Mouse (Mus musculus) layer of hippocampus, adult 11-12 months (tissue): ENCODE measurements at regions not wholly inside any gene's neighbourhood (a gene's known extent, or its start where the extent isn't known, plus 50 kb on each side); places are given as distances from the start of the nearest gene placed in this dataset.
"Not testable (repeated sequence)": the region's sequence is repeated elsewhere in the genome, so short reads cannot be mapped to it uniquely, and the experiment has no call there.

Source experiments
- DNase-seq: peaks from one replicate; pipeline ENCODE4 v3.0.0; 2022; ENCODE audit warnings: low spot score

DNA sequence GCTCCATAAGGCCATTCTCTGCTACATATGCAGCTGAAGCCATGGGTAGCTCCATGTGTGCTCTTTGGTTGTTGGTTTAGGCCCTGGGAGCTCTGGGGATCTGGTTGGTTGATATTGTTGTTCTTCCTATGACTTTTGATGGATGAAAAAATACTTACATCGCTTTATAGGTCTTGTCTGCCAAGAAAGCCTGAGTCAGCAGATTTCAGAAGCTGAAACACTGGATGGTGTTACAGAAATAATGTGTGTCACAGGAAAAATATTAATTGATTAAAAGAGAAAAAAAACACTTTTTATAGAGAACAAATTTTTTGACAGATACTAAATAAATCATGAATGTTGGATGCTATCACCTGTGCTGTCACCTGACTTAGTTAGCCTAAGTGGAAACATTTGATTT, 52.4 kb upstream of the Plxna2 start:
- no peak for DNase-seq

DNA sequence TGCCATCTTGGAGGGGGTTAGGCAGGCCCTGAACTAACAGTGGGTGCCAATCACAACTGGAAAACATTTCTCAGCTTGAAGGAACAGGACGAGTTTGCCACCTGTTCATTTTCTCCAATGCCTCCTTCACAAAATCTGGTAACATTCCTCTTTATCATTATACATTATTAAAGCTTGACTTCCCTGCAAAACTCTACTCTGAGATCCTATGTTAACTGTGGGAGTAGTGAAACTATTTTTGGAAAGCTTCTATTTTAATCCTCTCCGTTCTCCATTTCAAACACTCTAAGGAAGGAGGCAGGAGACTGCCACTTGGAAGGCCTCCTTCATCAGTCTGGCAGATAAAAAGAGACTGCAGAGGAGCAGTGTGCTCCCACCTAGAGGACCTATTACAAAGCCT, 54.1 kb upstream of the Plxna2 start:
- DNase-seq = peak; percentile 12

DNA sequence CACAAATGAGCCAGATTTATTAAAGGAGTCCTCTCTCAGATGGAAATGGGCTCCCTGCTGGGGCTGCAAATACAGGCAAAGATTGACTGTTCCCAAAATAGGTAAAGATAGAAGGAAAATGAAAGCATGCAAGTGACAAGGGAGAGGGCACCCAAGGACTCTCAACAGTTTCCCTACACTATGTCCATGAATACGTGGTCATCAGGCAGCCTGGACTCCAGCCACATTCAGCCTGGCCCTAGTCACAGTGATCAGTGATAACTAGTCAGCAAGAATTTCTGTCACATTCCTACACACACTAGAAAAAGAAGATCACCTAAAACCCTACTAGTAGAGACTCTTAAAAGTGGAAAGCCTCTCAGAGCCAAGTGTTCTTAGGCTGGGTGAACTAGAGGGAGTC, 56.9 kb upstream of the Plxna2 start:
- DNase-seq = no peak

DNA sequence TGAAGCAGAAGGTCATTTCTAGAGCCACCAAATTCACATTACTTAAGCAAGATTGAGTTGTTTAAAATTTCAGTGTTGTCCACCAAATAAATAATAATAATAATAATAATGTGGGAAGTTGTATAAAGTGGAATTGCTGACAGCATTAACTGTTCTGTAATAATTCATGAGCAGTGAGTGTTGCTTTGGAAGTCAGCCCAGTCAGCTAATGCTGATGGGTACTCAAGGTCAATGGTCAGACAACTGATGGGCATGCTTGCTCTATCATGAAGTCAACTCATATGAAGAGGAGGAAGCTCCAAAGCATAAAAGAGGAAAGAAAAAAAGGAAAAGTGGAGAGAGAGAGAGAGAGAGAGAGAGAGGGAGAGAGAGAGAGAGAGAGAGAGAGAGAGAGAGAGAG, 69.4 kb upstream of the Plxna2 start:
- DNase-seq = no peak

DNA sequence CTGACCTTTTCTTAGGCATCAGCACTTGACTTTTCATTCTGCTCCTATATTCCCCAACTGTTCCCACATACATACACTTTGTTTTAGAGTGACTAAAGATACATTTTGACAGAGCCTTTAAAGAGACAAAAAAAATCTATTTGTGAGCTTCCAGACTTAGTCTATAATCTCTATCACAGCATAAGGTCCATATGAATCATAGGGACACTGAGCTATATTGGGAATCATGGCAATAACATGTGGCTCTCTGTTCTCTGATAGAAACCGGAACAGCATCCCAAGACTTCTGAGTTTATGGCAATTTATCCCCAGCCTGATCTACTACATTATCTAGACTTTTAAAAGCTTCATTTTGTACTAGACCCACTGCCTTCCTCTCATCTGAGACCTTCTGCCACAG, 69.8 kb upstream of the Plxna2 start:
- no peak for DNase-seq

DNA sequence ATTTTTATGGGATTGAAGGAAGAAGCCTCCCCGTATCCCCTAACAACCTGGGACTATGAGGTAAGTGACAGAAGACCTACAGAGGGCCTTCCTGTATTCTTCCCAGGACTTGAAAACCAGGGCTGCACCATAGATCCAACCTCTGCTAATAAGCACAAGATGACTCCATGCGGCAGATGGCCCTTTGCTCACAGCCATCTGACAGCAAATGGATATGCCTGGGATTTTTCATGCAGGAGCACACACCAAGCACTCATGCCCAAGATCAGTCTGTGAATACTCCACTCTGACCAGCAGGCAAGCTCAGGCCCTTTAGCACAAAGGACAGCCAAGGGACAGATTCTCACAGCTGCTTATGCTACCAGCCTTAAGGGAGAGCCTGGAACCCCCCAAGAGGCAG, 77.1 kb upstream of the Plxna2 start:
- DNase-seq = peak; percentile 31

DNA sequence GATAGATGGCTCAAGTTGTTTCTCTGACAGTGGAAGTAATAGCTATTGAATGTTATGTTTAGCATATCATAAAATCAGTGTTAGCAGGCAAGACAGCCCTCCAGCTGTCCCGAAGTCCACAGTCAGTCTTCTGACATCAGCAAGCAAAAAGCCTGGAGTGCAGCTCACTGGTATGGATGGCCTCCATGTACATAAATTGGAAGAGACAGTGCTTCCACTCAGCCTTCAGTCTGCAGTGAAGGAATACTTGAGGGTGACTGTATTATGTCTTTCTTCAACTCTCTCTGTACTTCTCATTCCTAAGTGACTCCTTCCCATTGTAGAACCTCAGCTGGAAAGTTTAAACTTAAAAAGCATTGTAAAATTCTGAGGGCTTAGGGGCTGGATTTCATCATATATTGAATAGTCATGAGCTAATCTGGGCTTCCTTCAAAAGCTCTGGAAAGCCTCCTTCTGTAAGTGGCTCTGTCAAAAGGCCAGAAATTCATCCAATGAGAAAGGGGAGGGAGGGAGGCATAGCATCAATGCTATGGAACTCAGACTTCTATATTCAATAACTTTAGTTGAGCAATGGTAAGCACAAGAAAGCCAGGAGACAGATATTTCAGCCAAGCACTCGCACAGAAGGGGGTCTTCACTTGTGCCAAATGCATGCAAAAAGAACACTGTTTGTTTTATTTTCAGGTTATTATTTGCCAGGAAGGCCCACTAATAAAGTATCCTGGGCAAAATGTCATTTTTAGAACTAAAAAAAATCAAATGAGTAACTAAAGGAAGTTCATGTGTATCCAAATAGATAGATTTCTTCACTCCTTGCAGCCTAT, 90.5 kb upstream of the Plxna2 start:
- DNase-seq = no peak

DNA sequence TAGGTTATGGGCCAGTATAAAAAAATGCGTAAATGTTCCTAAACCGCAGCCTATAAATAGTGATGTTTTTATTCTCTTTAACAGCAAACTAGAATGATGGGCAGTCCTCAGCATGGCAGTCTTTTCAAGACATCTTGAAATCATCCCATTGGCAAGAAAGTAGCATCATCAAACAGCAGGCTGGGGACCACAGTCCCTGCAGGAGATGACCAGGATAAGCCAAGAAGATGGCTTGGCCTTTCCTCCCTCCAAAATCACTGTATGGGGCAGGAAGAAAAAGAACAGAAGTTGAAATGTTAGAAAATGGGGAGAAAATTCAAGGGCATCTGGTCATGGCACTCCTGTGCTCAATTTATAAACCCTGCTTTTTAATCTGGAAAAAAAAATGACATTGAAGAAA, 93.0 kb upstream of the Plxna2 start:
- no peak for DNase-seq

DNA sequence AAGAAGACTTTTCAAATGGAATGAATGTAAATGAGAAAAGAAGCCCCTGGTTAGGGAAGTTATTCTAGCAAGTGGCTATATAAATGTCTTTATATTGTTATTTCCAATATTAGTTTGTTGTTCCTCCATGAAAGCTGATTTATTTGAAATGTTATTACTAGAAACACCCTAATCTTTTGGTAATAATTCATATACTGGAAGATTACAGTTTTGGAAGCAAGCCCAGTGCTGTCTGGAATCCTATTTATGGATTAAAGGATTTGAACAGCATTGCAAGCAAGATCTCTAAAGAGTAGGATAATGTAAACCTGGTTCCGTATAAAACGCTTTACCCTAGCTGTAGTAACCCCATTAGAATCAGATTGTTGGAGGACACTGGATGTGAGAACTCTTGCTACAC, 96.8 kb upstream of the Plxna2 start:
- no peak for DNase-seq

DNA sequence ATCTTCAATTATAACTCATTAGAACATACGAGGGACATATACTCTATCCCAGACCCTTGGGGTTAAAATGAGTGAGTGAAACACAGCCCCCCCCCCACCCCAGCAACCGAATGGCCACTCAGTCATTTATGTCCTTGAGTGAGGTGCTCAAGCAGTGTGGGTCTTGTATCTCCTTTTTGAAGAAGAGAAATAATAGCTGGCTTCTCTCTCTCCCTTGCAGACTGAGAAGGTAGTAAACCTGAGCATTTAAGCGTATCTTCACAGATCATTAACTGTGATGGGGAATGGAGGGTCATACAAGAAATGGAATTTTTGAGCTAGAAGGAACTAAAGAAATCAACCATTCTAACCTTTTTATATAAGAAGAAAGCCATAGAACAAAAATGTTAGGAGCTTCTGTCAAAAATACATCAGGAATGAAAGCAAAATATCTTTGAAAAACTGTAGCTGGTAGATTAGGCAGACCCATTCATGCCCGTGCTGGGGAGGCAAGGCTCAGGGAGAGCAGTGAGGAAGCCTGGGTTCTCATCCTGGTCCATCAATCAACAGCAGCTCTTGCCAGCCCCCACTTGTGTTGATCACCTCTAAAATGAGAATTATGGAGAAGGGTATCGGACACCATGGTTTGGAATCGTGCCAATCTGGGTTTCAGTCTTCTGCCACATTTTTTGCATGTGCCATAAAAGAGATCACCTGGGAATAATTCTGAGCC, 98.4 kb upstream of the Plxna2 start:
- no peak for DNase-seq

DNA sequence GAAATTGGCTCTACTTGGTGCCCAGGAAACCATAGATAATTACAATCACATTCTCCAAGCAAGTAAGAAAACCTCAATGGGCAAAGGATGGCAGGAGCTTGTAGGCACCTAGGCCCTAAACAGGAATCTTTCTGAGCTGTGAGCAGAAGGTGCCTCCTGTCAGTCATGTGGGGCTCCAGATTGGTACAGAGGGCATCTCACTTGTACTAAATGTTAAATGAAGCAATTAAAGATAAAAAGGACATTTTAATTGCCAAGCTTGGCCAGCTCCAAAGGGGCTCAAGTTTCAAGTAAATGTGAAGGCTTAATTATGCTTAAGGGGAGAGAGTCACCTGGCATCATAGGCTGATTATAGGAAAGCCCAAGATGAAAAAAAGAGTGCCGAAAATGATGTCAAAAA, 101.9 kb upstream of the Plxna2 start:
- no peak for DNase-seq

DNA sequence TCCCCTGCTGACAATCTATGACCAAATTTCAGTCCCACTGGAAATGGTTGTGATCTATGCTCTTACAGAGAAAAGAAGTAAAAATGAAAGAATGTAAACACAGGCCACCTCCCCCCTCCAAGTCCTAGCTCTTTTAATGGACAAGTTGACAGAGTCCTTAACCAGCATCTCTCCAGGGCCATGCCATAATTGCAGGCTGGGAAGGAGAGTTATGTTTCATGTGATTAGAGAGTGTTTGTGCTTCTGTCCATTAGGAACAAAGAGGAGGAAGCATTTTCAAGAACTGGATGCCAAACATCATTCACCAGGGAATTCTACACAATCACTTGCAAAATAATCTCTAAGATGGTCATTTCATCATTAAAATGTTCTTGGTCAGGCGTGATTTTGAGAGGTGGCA, 109.7 kb upstream of the Plxna2 start:
- DNase-seq = no peak

DNA sequence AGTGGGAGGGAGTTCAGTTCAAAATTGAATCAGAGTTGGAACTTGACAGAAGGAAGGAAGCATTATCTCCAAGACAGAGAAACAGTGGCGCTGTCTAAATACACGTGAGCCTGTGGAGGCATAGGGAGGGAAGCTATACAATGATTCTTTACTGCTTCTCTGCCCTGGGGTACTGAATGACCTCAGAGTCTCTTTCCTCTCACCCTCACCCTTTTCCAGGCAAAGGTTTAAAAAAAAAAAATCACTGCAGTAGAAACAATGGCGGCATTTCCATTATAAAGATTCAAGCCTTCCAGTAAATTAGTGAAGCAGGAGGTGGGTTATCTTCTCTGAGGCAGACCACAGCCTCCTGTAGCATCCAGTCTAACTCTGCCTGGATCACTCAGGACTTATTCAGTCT, 112.2 kb upstream of the Plxna2 start:
- no peak for DNase-seq

DNA sequence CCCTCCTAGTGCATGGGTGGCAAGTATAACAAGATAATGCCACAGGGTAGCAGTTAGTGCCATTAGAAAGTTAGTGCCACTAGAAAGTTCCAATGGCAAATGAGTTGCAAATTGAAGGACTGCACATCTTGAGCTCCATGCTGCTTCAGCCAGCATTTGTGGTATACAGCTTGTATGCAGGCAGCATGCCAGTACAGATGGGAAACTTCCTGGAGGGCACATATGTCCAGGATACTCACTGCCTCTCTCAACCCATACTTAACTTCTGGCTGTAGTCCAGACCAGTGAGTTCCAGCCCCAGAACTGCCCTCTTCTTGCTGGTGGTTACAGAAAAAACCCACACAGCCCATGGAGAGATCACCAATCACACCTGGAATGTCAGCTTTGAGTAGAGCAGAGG, 113.8 kb upstream of the Plxna2 start:
- peak; percentile 6 for DNase-seq

DNA sequence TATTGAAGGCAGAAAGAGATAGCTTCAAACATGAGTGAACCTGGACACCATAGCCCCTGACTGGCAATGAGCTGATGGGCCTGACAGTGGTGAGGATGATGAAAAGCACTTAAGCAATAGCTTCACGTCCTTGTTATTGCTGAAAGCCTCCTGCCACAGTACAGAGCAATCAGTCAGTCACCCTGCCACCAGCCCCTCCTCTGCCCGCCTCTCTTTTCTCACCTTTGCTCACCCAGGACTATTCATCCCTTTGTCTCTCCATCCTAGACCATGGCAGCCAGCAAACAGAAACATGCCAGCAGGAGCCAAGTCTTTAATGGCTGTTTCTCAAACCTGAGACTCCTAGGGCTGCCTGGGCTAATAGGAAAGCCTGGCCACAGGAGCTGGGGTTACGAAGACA, 114.5 kb upstream of the Plxna2 start:
- DNase-seq = no peak

DNA sequence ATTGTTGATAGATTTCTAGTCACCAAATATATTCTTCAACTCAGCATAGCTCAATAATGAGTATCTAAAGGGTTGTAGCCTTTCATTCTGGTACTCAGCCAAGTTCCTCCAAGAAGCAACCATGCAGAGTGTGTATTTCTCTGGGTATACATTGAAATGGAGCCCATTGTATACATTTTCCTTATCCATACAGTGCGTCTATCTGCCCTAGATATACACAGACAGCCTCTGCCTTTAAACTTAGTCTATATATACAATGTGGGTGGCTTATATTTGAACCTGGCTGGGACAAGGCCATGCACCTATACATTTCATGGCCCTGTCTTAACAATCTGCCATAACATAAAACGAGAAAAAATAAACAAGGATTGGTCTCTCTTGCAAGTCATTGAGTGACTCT, 121.6 kb upstream of the Plxna2 start:
- DNase-seq = no peak

DNA sequence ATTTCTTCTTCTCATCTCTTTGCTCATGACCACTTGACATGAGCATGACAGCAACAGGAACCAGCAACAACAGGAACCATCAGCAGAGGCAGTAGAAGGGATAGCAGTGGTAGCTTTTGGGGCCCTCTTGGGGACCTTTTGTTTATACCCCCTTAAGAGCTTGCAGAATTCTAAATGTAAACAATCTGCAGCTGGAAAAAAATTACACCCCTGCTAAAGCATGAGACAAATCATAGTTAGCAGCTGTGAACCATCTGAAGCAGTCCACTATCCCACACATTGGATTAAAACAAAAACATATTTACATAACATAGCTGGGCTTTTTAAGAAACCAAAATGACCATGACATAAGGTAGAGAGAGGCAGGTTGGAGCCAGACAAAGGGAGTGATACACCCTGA, 126.9 kb upstream of the Plxna2 start:
- no peak for DNase-seq

DNA sequence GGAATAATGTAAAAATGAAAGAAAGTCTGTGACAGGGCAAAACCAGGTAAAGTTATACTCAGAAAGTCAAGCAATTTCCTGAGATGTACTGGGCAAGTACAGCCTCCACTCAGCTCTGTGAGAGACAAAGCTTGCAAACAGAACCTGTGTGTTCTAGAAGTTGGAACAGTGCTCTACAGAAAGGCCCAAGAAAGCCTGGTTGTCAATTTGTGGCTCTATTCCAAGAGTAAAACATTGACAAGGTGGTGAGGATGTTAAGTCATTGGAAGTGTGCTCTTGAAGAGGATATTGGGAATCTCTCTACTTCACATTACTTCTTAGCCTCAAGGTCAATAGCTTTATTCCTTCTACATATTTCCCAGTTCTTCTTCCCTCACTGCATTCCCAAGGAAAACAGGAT, 129.9 kb upstream of the Plxna2 start:
- no peak for DNase-seq

DNA sequence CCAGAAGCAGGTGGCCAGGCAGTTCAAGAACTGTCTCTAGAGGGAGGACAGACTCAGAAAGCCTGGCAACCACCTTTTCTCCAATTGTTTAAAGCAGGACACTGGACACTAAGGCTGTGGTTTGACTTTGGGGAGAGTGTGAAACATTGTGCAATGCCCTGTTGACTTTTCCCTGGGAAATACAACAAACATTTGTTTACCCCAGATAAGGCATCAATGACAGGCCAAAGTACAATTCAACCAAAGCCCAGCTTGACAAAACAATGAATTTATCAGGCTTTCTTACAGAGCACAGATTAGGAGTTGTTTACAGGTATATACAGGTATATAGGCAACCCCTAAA, 135.3 kb upstream of the Plxna2 start:
- DNase-seq = no peak

DNA sequence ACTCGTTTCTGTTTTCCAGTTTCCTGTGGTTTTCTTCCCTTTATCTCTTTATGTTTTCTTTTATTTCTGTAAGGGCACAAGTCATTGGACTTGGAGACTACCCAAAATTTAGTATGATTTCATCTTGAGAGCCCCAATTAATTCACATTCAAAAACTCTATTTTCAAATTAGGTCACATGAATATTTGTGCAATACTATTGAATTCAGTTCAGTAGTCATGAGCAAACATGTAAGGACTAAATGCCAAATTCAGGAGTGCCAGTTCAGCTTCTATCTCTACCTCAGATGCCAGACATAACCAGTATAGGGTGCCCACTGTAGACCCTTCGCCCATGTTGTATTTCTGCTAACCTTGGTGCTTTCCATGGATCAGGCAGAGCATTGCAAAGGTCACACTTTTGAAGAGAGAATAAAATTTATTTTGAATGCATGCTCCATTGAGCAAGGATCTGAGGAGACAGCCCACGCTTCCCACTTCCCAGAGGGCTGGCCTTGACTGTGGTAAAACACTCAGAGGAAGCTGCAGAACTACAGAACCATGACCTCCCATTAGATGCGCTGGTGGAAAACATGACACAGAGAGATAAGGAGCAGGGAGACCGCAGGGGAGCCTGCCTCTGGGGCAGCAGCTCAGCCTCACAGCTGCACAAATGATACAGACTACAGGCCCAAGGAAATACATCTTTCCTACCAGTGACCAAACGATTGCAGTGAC, 135.9 kb upstream of the Plxna2 start:
- DNase-seq = no peak

DNA sequence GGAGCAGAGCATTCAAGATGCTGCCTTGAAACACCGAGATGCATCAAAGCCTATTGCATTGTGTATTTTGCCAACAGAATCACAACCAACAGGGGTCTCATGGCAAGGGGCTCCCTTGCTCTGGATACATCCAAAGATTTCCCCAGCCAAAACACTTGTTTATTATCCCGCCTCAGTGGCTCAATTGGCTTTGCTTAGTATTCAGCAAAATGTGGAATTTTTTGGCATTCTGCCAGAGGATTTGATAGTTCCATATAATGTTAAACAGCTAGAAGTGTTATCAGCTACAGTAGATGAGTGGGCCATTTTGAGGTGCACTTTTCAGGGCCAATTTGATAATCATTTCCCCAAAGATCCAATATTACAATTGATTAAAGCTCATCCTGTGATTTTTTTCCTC, 146.7 kb upstream of the Plxna2 start:
- DNase-seq = not testable (repeated sequence)

DNA sequence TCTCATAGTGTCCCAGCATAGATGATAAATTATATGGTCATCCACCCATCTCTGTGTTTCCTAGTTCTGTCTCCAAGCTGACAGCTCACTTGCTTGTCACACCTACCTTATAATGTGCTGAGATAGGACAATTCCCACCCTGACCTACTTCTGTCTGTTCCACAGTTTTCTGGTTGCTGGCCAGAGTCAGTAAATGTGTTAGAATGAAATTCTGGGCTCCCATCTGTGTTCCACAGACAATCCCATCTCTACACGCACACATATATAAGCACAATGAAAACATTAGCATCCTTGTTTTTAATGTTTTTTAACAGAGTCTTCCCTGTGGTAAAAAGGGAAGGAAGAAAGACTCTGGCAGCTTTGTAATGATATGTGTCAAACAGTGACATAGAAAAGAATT, 165.5 kb upstream of the Plxna2 start:
- peak; percentile 17 for DNase-seq

DNA sequence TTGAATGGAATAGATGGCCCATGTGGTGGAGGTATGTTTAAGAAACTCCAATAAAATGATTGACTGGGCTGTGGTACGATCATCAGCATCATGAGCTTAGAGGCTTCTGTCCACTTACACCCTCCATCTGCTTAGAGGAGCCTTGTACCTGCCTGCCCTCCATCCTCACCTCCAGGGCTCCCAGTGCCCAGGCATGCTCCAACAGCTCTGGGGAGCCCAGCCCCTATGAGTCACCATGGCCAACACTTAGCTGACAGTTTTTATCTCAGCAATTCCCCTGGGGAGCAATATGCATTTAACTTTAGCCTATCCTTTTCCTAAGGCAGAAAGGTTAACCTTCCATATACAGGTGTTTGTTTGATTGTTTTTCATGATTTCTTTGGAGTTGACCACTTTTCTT, 174.3 kb upstream of the Plxna2 start:
- no peak for DNase-seq
